ENCODE assay signal across 1 mouse cellular context in the genomic region with DNA sequence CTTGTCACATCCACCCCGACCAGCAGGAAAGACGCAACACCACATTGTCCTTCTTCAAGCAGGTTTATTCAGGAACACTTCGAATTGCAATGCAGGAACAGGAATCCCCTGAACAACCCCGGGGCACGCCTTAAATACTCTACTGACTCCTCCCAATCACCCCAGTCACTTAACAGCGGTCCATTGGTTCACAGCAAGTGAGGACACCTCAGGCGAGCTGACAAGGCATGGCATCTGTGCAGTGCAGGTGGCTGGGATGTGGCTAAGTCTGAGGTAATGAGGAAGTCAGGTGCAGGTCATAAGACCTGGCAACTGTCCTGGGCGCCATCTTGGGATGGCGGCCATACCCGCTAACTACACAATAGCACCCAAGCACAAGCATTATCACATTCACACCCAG. TPM values are rescaled to one million over a fixed set of nuclear protein-coding genes. Genes with fewer than 3 reads are reported as not detected.
"Had no signal": no experiment of that assay in that cellular context is flagged by ENCODE, and none has a peak within 500 bp of the region (broad histone marks: within the 10 kb centered on the region; RNA-seq: fewer than 3 reads in every experiment).

No protein-coding gene starts in this region.

RNA-seq across cellular contexts. Expression of a gene that starts 42.8 kb away (rescaled TPM):
- polyA plus RNA-seq: erythroblast, embryonic 14.5 days had no signal

RNA-seq across cellular contexts. Expression of a gene that starts 43.0 kb away (rescaled TPM):
- polyA plus RNA-seq: erythroblast, embryonic 14.5 days had no signal
